Mouse (Mus musculus) granulocyte monocyte progenitor cell, adult 5-6 weeks (primary cell): Measurements from ENCODE around the gene Pcca. TPM values are rescaled to one million over a fixed set of nuclear protein-coding genes. Genes with fewer than 3 reads are reported as not detected.
"Not testable (repeated sequence)": the region's sequence is repeated elsewhere in the genome, so short reads cannot be mapped to it uniquely, and the experiment has no call there.

Source experiments
- ATAC-seq: replicated peaks from 2 replicates; pipeline ENCODE4 v1.8.0; 2016; ENCODE audit warnings: mild to moderate bottlenecking, moderate TSS enrichment, inconsistent platforms; ENCODE audit not compliant: poor library complexity, severe bottlenecking
- total RNA-seq, 2 experiments: library from RNA; stranded (forward) in 1 of 2; stranded (reverse) in 1 of 2; fragments of 200-712, 200-1000 nt in 1 of 2; fragments of >200 nt in 1 of 2; fragmentation: Nextera tagmentation in 1 of 2; gene quantifications; 2 replicates each; pipeline ENCODE4 v1.2.3; 2014 to 2017

Gene Pcca
- total RNA-seq, 2 experiments from 2014 or later = 53.2 to 78.9 TPM

DNA sequence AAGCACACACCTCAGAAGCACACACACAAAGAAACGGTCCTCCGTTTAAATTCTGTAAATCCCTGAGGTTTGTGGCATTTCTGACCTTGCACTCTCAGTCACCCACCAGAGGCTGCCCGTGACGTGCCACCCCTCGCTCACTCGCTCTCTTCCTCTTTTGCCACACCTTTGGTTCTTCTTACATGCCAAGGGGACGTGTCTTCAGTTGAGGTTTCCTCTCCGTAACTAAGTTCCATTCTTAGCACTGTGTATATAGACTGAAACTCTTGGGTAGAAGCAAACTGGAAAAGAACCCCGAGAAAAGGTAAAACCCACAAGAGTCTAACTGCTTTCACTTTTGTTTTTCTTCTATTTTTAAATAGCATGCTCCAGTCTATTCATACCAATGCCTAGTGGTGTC, 23.2 kb downstream of the Pcca start:
- ATAC-seq = peak; percentile 98

DNA sequence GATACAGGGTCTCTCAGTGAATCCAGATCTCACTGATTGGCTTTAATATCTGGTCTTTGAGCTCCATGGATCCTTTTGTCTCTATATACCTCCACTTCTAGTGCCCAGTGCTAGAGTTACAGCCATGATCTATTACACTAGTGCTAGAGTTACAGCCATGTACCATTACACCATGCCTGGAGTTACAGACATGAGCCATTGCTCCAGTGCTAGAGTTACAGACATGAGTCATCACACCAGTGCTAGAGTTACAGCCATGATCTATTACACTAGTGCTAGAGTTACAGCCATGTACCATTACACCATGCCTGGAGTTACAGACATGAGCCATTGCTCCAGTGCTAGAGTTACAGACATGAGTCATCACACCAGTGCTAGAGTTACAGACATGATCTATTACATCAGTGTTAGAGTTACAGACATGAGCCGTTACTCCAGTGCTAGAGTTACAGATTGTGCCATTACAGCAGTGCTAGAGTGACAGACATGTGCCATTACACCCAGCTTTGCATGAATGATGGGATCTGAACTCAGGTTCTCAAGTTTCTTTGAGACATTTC, 26.8 kb downstream of the Pcca start:
- 0 out of 2 replicates have a peak, but pooled peaks have one; percentile 14 for ATAC-seq

GRCm38 (mm10) chr14:122570862-122571261, 36.7 kb downstream of the Pcca start:
- no peak for ATAC-seq

GRCm38 (mm10) chr14:122574064-122574751, 40.1 kb downstream of the Pcca start:
- ATAC-seq = no peak

GRCm38 (mm10) chr14:122577816-122578215, 43.7 kb downstream of the Pcca start:
- no peak for ATAC-seq

DNA sequence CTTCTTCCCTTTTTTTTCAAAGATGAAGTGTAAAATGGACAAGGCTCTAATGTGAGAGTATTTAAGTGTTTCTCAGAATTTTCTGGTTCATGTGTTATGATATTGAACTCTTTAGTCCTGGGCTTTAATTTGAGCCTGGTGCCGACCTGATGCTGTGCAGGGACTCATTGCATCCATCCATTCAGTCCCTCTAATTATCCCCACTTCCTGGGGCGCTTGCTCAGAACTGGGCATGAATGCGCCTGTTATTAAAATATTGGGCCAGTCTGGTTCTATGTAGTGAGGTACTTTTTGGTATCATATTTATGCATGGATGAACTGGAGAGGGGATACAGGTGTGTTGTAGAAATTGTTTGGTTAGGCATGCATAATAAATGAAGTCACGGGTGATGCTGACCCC, 47.9 kb downstream of the Pcca start:
- no peak for ATAC-seq

- ATAC-seq = no peak
Observed at GRCm38 (mm10) chr14:122582491-122583077, 48.5 kb downstream of the Pcca start.

DNA sequence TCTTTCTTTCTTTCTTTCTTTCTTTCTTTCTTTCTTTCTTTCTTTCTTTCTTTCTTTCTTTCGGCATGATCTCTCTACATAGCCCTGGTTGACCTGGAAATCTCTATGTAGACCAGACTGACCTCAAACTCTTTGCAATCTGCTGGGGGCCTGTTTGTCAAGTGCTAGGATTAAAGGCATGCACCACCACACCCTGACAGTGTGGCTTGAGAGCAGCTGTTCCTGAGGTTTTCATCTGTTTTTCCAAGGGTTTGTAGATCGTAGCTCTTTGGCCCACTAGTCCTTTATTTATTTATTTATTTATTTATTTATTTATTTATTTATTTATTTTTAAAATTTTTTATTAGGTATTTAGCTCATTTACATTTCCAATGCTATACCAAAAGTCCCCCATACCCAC, 50.0 kb downstream of the Pcca start:
- not testable (repeated sequence) for ATAC-seq

DNA sequence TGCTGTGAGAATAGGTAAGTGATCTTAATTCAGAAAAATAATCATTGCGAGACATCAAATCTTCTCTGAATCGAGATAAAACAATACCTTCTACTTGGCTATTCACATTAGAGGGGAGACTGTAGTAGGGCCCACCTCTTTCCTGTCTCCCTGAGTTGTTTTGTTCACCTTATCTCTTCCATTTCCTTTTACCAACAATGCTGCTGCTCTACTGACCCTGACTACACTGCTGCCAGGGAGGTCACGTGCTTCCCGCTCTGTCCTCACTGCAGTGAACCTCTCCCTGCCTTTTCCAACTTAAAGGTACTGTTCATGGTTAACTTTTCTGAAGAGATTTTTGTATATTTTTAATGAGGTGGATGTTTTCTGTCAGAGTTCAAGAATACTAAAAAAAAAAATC, 52.8 kb downstream of the Pcca start:
- no peak for ATAC-seq

GRCm38 (mm10) chr14:122597534-122597933, 63.4 kb downstream of the Pcca start:
- ATAC-seq = no peak

DNA sequence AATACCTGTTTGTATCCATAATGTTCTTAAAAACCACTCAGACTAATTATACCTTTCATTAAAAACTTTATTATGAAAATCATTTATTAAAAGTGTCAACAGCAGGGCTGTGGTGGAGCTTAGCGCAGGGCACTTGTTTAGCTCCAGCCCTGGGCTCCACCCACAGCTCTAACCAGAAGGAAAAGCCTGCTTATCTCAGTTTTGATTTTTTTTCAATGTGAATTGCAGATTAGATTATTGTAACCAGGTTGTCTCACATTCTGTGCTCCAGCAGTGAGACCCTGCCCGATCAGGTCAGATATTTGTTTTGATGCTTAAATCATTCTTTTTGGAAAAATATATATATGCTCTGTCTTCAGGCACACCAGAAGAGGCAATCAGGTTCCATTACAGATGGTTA, 64.7 kb downstream of the Pcca start:
- ATAC-seq = no peak

- no peak for ATAC-seq
Observed at GRCm38 (mm10) chr14:122599839-122600238, 65.7 kb downstream of the Pcca start.

DNA sequence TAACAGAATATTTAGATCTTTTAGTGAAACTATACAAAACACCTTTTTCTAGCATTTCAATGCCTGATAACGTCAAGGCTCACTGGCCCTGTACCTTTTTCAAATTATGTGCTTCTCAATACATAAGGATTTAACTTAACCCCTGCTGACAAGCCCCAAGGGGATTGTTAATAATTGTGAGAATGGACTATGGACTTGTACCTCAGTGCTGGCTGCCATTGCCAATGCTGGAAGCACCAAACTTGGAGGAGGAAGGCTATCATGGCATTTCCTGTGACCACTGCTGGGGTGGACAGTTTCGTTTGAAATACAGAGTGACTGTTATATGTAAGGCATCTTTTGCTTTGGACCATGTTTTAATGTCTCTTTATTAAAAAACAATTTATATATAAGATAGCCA, 68.6 kb downstream of the Pcca start:
- no peak for ATAC-seq

DNA sequence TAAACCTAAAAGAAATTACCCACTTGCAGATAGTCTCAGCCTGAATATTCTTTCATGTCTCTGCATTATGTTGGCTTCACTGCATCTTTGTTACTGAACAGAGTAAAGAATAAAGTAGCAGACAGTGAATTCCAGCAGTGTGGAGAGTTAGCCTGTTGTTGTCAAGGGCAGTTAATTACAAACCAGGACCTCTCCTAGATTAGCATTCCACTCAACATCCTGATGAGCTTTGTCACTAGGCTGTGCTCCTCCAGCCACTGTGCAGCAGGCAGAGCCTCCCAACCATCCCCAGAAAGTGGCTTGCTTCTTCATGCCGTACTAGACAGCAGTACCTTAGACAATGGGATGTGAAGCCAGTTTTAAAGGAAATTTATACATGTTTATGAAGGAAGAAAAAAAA, 72.4 kb downstream of the Pcca start:
- no peak for ATAC-seq

DNA sequence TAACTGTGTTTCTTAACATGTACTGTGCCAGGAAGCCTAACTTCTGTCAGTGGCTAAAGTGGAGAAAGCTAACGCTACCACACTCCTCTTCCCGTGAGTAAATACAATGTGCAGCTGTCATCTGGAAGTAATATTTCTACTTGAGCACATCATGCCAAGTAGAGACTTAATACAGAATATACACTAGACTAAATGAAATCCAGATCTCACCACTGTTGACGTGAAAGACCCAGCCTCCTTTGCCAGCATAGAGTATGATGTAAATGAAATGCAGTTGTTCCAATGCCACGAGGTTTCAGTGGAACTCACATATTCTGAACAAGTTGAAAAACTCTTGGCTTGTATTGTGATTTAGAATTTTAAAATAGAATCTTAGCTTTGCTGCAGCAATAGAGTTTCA, 73.3 kb downstream of the Pcca start:
- ATAC-seq = no peak

DNA sequence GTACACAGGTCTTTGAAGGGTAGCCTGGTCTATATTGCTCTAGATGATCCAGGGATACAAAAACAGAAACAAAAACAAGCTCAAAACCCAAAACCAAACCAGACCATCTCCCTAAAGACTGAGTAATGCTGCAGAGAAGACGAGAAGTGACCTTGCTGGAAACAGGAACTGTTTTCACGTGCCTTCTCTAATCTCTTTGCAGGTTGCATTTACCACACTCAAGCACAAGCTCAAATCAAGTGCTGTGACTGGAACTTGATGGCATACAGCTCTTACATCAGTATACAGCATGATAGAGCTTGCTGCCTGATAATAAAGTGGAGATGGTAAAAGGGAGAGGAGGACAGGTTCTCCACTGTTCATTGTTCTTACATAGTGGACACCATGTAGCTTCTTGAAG, 74.2 kb downstream of the Pcca start:
- ATAC-seq = no peak

- no peak for ATAC-seq
Observed at GRCm38 (mm10) chr14:122611035-122611434, 76.9 kb downstream of the Pcca start.

GRCm38 (mm10) chr14:122612317-122612716, 78.2 kb downstream of the Pcca start:
- no peak for ATAC-seq

DNA sequence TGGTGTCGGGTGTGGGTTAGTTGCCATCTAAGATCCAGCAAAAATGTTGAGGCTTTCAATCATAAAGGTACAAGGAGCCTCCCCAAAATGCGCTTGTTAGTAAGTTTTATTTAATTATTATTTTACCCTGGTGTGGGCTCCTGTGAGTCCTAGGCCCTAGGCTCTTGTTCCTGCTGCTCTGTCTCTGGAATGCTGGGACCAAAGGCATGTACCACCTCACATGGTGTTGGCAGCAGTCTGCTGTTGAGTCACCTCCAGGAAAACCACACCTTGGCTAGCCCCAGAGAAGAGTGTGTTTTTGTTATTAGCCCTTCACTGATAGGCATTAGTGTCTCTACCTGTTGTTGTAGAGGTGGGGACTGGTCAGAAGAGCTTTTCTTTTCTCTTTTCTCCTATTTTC, 83.5 kb downstream of the Pcca start:
- no peak for ATAC-seq

DNA sequence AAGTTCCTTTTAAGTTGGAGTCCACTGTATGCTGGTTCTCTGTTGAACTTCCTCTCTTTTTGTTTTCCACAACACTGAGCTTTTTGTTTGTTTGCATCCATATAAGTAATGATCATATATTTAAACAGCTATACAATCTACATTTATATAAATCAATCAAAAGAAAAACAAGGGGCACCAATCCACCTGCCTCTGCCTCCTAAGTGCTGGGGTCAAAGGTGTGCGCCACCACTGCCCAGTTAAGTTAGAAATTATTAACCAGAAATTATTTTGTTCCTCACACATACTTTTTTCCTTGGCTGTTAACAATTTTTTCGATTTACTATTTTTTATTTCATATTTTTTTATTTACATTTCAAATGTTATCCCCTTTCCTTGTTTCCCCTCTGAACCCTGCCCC, 99.3 kb downstream of the Pcca start:
- ATAC-seq = no peak

GRCm38 (mm10) chr14:122636601-122637000, 102.5 kb downstream of the Pcca start:
- ATAC-seq = no peak
